Mouse (Mus musculus): ENCODE results near the gene Gm5105.

Gm5105 gene

DNA sequence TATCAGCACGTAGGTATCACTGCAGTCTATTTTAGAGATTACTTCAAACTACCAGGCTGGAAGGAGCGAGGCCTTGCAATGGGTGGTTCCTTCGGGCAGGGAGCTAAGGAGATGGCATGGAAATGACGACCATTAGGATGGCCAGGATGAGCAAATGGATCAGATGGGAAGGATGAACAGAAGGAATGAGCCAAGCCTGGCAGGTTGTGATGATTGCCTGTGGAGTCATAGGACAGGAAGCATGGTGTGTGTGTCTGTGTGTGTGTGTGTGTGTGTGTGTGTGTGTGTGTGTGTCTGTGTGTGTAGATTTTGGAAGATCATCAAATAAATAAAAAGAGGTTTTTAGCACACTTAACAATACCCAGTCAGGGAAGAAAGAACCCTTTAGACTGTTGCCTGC lies 44.5 kb downstream of the Gm5105 start:
- Histone ChIP-seq H3K27me3 (ENCODE audit: control insufficient read depth, insufficient read depth, low read length, poor library complexity, severe bottlenecking) (no peaks in the 10 kb centered on the region), H3K36me3 (ENCODE audit: control insufficient read depth, insufficient read depth, low read length, poor library complexity, severe bottlenecking) (no peaks in the 10 kb centered on the region)
- DNase-seq (ENCODE audit: low read depth, low spot score): no peak

DNA sequence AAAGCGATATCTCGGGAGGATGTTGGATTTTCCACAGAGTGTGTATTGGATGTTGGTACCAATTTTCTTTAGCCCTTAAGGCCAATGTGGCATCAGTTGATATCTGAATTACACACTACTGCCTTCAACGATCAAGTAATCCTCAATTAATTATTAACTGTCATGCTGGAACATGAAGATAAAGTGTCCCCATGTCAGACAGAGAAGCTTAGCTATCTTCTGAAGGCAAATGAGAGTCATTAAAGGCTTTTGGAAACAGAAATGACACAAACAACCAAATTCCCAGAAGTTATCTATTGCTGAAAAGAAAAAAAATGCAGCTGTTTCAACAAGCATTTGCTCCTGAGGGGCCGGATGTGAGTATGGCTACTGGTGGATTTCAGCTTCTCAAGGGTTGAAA lies 45.2 kb downstream of the Gm5105 start:
- DNase-seq (ENCODE audit: low read depth, low spot score): no peak
- Histone ChIP-seq H3K36me3 (ENCODE audit: control insufficient read depth, insufficient read depth, low read length, poor library complexity, severe bottlenecking) (no peaks in the 10 kb centered on the region), H3K27me3 (ENCODE audit: control insufficient read depth, insufficient read depth, low read length, poor library complexity, severe bottlenecking) (no peaks in the 10 kb centered on the region)

DNA sequence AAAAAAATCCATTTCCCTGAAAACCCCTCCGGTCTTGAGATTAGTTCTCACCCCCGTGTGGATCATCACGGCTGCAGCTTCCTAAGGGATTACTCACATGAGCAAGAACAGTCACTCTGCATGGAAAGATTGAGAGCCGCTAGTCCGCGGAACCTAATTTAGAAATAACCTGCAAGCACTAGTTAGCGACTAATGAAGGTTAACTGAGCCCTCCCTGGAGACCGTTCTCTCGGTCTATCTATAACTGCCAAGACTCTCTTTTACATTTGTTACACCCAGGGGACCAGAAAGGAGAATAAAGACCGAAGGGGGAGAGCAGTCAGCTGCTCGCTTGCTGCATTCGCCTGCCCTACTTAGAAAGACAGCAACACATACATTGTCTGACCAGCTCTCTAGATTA lies 50.4 kb downstream of the Gm5105 start:
- Histone ChIP-seq H3K36me3 (ENCODE audit: control insufficient read depth, insufficient read depth, low read length, poor library complexity, severe bottlenecking) (no peaks in the 10 kb centered on the region), H3K27me3 (ENCODE audit: control insufficient read depth, insufficient read depth, low read length, poor library complexity, severe bottlenecking) (no peaks in the 10 kb centered on the region)
- DNase-seq (ENCODE audit: low read depth, low spot score): peak; percentile 61

DNA sequence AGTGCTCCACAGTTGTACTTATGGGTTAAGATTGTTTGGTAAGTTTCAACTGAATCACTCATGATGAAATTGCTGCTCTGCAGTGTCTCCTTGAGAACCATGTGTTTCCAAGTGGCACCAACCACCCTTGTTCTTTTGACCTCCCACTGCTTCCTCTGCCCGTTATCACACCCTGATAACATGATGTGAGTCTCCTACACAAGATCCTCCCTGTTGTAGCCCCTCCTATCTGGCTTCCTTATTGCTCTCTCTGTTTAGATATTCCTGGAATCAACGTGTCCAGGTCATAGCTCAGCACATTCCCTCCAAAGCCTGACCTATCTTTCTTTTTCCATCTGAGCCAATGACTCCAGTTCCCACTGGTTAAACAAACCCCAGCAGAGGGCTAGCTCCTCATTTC lies 52.5 kb downstream of the Gm5105 start:
- DNase-seq (ENCODE audit: low read depth, low spot score): no peak
- Histone ChIP-seq H3K36me3 (ENCODE audit: control insufficient read depth, insufficient read depth, low read length, poor library complexity, severe bottlenecking) (no peaks in the 10 kb centered on the region), H3K27me3 (ENCODE audit: control insufficient read depth, insufficient read depth, low read length, poor library complexity, severe bottlenecking) (no peaks in the 10 kb centered on the region)

DNA sequence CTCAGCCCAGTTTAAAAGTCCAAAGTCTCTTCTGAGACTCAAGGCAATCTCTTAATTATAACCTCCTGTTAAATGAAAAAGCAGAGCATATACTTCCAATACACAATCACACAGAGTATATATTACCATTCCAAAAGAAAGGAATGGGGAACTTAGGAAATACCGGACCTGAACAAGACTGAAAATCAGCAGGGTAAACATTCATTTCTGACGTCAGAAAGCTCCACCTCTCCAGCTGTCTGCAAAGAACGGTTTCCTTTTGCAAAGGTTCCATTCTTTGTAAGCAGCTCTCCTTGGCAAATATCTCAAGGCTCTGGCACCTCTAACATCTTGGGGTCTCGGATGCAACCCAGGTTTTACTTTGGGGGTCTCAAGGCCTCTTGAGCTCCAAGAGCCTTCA lies 54.8 kb downstream of the Gm5105 start:
- Histone ChIP-seq H3K27me3 (ENCODE audit: control insufficient read depth, insufficient read depth, low read length, poor library complexity, severe bottlenecking) (no peaks in the 10 kb centered on the region), H3K36me3 (ENCODE audit: control insufficient read depth, insufficient read depth, low read length, poor library complexity, severe bottlenecking) (no peaks in the 10 kb centered on the region)
- no peak for DNase-seq (ENCODE audit: low read depth, low spot score)

DNA sequence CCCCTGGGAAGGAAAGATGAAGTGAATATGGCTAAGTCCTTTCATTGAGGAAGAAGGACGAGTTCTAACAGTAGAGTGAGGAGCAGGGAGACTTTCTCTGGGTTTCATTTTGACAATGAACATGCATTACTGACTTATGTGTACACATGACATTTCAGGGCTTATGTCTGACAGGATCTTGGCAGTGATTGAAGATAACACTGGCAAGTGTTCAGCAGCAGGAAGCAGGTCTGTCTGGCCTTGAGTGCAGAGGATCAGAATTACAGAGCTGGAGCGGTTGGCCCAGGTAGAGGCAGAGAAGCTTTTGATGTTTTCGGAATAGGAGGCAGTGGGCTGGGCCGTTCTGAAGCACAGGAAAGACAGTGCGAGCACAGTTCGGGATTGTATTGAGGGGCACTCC lies 59.0 kb downstream of the Gm5105 start:
- H3K36me3 ChIP-seq (ENCODE audit: control insufficient read depth, insufficient read depth, low read length, poor library complexity, severe bottlenecking): no peaks in the 10 kb centered on the region
- DNase-seq (ENCODE audit: low read depth, low spot score): no peak
- no peaks in the 10 kb centered on the region for H3K27me3 ChIP-seq (ENCODE audit: control insufficient read depth, insufficient read depth, low read length, poor library complexity, severe bottlenecking)

DNA sequence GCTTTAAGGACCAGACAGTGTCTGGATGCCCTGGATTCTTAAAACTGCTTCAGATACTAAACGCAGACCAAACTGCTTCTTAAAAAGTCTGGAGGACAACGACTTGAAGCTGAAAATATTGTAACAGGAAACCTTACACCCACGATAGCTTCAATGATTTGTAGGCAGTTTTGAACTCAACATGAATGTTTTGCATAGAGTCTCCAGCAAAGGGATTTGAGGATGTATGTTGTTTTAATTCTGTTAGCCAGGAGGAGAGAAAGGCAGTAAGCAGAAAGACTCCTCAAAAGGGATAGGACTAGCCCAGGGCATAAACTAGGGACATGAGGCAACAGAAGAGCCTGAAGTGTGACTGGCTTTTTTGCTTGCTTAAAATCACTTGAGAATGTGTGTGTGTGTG lies 60.3 kb downstream of the Gm5105 start:
- no peaks in the 10 kb centered on the region for H3K36me3 ChIP-seq (ENCODE audit: control insufficient read depth, insufficient read depth, low read length, poor library complexity, severe bottlenecking)
- H3K27me3 ChIP-seq (ENCODE audit: control insufficient read depth, insufficient read depth, low read length, poor library complexity, severe bottlenecking): no peaks in the 10 kb centered on the region
- DNase-seq (ENCODE audit: low read depth, low spot score): no peak

DNA sequence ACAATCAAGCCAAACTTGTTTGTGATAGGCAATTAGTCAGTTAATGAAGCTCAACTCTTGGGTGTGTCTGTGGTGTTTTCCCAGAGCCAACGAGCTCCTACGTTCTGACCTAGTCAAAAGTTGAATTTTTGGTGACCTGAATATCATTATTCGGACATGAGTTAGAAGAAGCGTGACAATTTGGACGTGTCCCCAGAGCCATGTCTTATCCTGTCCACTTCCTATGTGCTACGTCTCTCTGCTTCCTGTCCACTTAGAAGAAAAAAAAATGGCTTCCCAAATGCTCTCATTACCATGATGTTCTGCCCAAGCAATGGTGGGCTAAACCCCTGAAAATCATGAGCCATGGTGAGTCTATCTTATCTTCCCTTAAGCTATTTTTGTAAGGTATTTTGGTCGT lies 63.9 kb downstream of the Gm5105 start:
- no peak for DNase-seq (ENCODE audit: low read depth, low spot score)
- H3K27me3 ChIP-seq (ENCODE audit: control insufficient read depth, insufficient read depth, low read length, poor library complexity, severe bottlenecking): no peaks in the 10 kb centered on the region
- no peaks in the 10 kb centered on the region for H3K36me3 ChIP-seq (ENCODE audit: control insufficient read depth, insufficient read depth, low read length, poor library complexity, severe bottlenecking)

DNA sequence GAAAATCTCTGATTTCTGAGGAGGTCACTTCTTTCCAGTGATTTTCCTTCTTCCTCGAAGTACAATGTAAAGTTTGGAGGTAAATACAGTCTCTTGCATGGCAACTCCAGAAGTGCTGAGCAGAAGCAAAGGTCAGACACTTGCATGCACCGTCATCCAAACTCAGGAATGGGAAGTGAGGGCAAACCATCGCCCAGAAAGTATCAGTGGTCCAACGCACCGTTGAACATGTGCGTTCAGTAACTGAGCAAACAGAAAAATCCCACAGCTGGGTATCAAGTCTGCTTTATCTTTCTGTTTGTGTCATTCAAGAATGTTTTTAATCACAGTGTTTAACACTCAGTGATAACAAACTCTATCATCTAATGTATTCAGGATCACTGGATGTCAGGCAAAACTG lies 64.6 kb downstream of the Gm5105 start:
- DNase-seq (ENCODE audit: low read depth, low spot score): peak; percentile 34
- no peaks in the 10 kb centered on the region for H3K27me3 ChIP-seq (ENCODE audit: control insufficient read depth, insufficient read depth, low read length, poor library complexity, severe bottlenecking)

DNA sequence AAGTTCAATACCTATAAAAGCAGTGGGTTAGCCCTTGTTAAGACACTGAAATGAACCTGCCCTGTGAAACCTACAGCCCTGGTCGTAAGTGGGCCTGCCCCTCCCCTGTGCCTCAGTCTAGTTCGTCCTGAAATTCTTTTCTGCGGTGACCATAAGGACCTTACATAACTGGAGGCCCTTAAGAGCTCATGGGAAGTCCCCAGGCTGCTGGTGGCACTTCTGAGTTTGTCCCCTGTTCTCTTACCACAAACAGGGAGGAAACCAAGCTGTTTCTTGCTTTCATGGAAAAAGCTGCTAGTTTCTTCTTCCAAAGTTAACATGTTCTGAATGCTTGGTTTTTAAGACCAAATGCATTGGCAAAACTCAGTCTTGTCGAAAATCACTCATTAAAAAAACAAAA lies 65.3 kb downstream of the Gm5105 start:
- no peaks in the 10 kb centered on the region for H3K36me3 ChIP-seq (ENCODE audit: control insufficient read depth, insufficient read depth, low read length, poor library complexity, severe bottlenecking)
- H3K27me3 ChIP-seq (ENCODE audit: control insufficient read depth, insufficient read depth, low read length, poor library complexity, severe bottlenecking): no peaks in the 10 kb centered on the region
- DNase-seq (ENCODE audit: low read depth, low spot score): peak; percentile 32

More for the DNA sequence above, 64.6 kb downstream of the Gm5105 start:
- no peaks in the 10 kb centered on the region for H3K36me3 ChIP-seq (ENCODE audit: control insufficient read depth, insufficient read depth, low read length, poor library complexity, severe bottlenecking)

DNA sequence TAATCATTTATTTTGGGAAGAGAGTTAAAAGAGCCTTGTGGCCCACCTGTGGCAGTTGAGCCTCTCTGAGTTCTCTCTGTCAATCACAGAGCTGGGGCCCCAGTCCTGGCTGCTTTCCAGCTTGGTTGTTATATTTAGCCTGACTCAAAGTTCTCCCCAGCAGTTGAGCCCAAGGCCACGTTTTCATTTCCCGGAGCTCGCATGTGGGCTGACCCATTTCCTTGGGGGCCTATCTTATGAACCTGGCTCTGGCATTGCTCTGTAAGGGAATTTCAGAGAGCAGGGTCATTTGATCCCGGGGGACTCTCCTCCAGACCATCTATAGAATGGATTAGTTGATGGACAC lies 66.5 kb downstream of the Gm5105 start:
- Histone ChIP-seq H3K36me3 (ENCODE audit: control insufficient read depth, insufficient read depth, low read length, poor library complexity, severe bottlenecking) (no peaks in the 10 kb centered on the region), H3K27me3 (ENCODE audit: control insufficient read depth, insufficient read depth, low read length, poor library complexity, severe bottlenecking) (no peaks in the 10 kb centered on the region)
- no peak for DNase-seq (ENCODE audit: low read depth, low spot score)

DNA sequence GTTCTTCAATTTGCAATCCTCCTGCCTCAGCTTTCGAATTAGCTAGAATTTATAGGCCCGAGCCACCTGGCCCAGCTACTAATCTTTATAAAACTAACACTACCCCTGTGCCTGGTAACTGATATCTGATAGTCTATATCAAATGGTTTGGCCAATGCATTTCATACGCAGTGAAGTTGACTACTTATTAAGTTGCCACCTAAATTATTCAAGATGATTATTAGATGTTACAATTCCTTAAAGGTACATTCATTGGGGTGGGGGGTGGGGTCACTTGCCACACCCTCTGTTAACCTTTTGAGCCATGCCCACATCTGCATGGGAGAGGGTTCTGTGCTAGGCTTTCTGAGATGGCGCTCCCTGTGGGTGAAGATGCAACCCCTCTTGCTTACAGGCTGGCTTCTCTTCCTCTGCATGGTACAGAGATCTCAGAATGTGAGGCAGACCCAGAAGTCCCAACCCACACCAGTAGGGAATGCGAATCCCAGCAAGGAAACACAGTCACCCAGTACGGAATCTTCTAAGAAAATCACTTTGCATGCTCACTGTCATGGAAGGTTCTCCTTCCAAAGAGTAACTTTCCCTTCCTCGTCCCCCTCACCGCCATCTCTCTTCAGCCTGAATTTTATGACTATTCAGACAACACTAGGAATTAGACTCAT lies 67.0 kb downstream of the Gm5105 start:
- H3K27me3 ChIP-seq (ENCODE audit: control insufficient read depth, insufficient read depth, low read length, poor library complexity, severe bottlenecking): no peaks in the 10 kb centered on the region
- no peaks in the 10 kb centered on the region for H3K36me3 ChIP-seq (ENCODE audit: control insufficient read depth, insufficient read depth, low read length, poor library complexity, severe bottlenecking)
- DNase-seq (ENCODE audit: low read depth, low spot score): no peak

DNA sequence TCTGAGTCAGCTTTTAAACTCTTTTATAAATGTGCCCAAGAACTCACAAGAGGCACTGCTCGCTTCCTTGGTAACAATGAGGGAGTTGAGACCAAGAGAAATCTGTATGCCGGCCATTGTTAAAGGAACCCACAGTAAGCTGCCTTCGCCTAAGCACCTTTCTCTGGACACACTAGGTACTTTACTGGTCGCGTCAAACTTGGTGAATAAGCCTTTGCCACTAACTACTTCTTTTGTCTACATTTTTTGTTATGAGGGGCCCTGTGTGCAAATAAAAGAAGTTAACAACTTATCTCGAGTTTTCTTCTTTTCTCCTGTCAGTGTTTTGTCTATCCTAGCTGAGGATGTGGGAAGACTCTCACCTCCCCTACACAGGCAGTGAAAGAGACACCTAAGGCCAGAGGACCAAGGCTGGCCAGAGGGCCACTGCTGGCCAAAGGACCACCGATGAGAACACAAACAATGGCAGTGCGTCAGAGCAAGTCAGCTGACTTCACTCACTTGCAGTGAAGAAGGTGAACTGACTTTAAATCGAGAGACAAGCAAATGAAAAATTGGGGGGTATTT lies 67.9 kb downstream of the Gm5105 start:
- Histone ChIP-seq H3K36me3 (ENCODE audit: control insufficient read depth, insufficient read depth, low read length, poor library complexity, severe bottlenecking) (no peaks in the 10 kb centered on the region), H3K27me3 (ENCODE audit: control insufficient read depth, insufficient read depth, low read length, poor library complexity, severe bottlenecking) (no peaks in the 10 kb centered on the region)
- DNase-seq (ENCODE audit: low read depth, low spot score): no peak

Measured in splenic B cell, adult 2 months (primary cell).